Mouse (Mus musculus): Measurements from ENCODE around the gene 9830107B12Rik.
"Not testable (repeated sequence)": the region's sequence is repeated elsewhere in the genome, so short reads cannot be mapped to it uniquely, and the experiment has no call there.

Gene 9830107B12Rik

GRCm38 (mm10) chr17:48146120-48146519 lies at the start of gene 9830107B12Rik:
Gene 9830107B12Rik, minus strand, starts transcription at chr17:48146268.
- Histone ChIP-seq H3K4me3 (replicated peaks; ENCODE audit: low read length) (no peak within 1 kb of the TSS), H3K27me3 (ENCODE audit: insufficient read depth, low read length) (0 out of 2 replicates have a peak, but pooled peaks cover 5% of the 10 kb centered on the region), H3K4me1 (replicated peaks; ENCODE audit: low read depth, low read length) (no peaks in the 10 kb centered on the region), H3K36me3 (ENCODE audit: insufficient read depth, low read length) (no peaks in the 10 kb centered on the region), H3K9me3 (ENCODE audit: low read length) (0 out of 2 replicates have a peak, but pooled peaks cover 5% of the 10 kb centered on the region)
- no peak for TF ChIP-seq POU5F1 (IDR thresholded peaks at IDR 0.05; ENCODE audit: borderline replicate concordance, low read length)
- TF ChIP-seq CTCF (conservative IDR thresholded peaks at IDR 0.05; ENCODE audit: low read length), result no peak
- TF ChIP-seq NANOG (IDR thresholded peaks at IDR 0.05; ENCODE audit: borderline replicate concordance, low read length), result no peak

- peaks cover 16% of the 10 kb centered on the region for H3K9me3 ChIP-seq (ENCODE audit: low read length)
- no peak overlapping the region for H3K4me3 ChIP-seq (replicated peaks; ENCODE audit: low read length)
- TF ChIP-seq POU5F1 (IDR thresholded peaks at IDR 0.05; ENCODE audit: borderline replicate concordance, low read length), result no peak
- no peak for TF ChIP-seq NANOG (IDR thresholded peaks at IDR 0.05; ENCODE audit: borderline replicate concordance, low read length)
- no peak for TF ChIP-seq CTCF (conservative IDR thresholded peaks at IDR 0.05; ENCODE audit: low read length)
- H3K4me1 ChIP-seq (replicated peaks; ENCODE audit: low read depth, low read length), result no peaks in the 10 kb centered on the region
- no peaks in the 10 kb centered on the region for H3K27me3 ChIP-seq (ENCODE audit: insufficient read depth, low read length)
- H3K36me3 ChIP-seq (ENCODE audit: insufficient read depth, low read length), result no peaks in the 10 kb centered on the region
Measured at GRCm38 (mm10) chr17:48192366-48192765, 46.3 kb upstream of the 9830107B12Rik start.

GRCm38 (mm10) chr17:48185252-48185651 lies 39.2 kb upstream of the 9830107B12Rik start:
- no peak for TF ChIP-seq NANOG (IDR thresholded peaks at IDR 0.05; ENCODE audit: borderline replicate concordance, low read length)
- no peak for TF ChIP-seq POU5F1 (IDR thresholded peaks at IDR 0.05; ENCODE audit: borderline replicate concordance, low read length)
- no peak for TF ChIP-seq CTCF (conservative IDR thresholded peaks at IDR 0.05; ENCODE audit: low read length)
- H3K4me1 ChIP-seq (replicated peaks; ENCODE audit: low read depth, low read length), result no peaks in the 10 kb centered on the region
- peaks cover 31% of the 10 kb centered on the region for H3K9me3 ChIP-seq (ENCODE audit: low read length)
- H3K36me3 ChIP-seq (ENCODE audit: insufficient read depth, low read length), result no peaks in the 10 kb centered on the region
- no peak overlapping the region for H3K4me3 ChIP-seq (replicated peaks; ENCODE audit: low read length)
- no peaks in the 10 kb centered on the region for H3K27me3 ChIP-seq (ENCODE audit: insufficient read depth, low read length)

- not testable (repeated sequence) for H3K4me1 ChIP-seq (replicated peaks; ENCODE audit: low read depth, low read length); H3K36me3 ChIP-seq (ENCODE audit: insufficient read depth, low read length); H3K4me3 ChIP-seq (replicated peaks; ENCODE audit: low read length); H3K27me3 ChIP-seq (ENCODE audit: insufficient read depth, low read length); H3K9me3 ChIP-seq (ENCODE audit: low read length)
Measured at GRCm38 (mm10) chr17:48167103-48167502, 21.0 kb upstream of the 9830107B12Rik start, which contains the start of gene A530064D06Rik. Gene A530064D06Rik, minus strand, starts transcription at chr17:48167275.

GRCm38 (mm10) chr17:48157382-48158076 lies 11.5 kb upstream of the 9830107B12Rik start:
- H3K9me3 ChIP-seq (ENCODE audit: low read length), result peaks cover 19% of the 10 kb centered on the region
- no peaks in the 10 kb centered on the region for H3K27me3 ChIP-seq (ENCODE audit: insufficient read depth, low read length)
- no peaks in the 10 kb centered on the region for H3K36me3 ChIP-seq (ENCODE audit: insufficient read depth, low read length)
- no peak for TF ChIP-seq CTCF (conservative IDR thresholded peaks at IDR 0.05; ENCODE audit: low read length)
- no peak for TF ChIP-seq NANOG (IDR thresholded peaks at IDR 0.05; ENCODE audit: borderline replicate concordance, low read length)
- no peak for TF ChIP-seq POU5F1 (IDR thresholded peaks at IDR 0.05; ENCODE audit: borderline replicate concordance, low read length)
- H3K4me1 ChIP-seq (replicated peaks; ENCODE audit: low read depth, low read length), result no peaks in the 10 kb centered on the region
- H3K4me3 ChIP-seq (replicated peaks; ENCODE audit: low read length), result no peak overlapping the region

- H3K4me1 ChIP-seq (replicated peaks; ENCODE audit: low read depth, low read length), result no peaks in the 10 kb centered on the region
- TF ChIP-seq POU5F1 (IDR thresholded peaks at IDR 0.05; ENCODE audit: borderline replicate concordance, low read length), result no peak
- no peak for TF ChIP-seq NANOG (IDR thresholded peaks at IDR 0.05; ENCODE audit: borderline replicate concordance, low read length)
- no peak for TF ChIP-seq CTCF (conservative IDR thresholded peaks at IDR 0.05; ENCODE audit: low read length)
- no peaks in the 10 kb centered on the region for H3K36me3 ChIP-seq (ENCODE audit: insufficient read depth, low read length)
- no peak overlapping the region for H3K4me3 ChIP-seq (replicated peaks; ENCODE audit: low read length)
- H3K27me3 ChIP-seq (ENCODE audit: insufficient read depth, low read length), result no peaks in the 10 kb centered on the region
- no peaks in the 10 kb centered on the region for H3K9me3 ChIP-seq (ENCODE audit: low read length)
Measured at GRCm38 (mm10) chr17:48132810-48133209, 13.3 kb downstream of the 9830107B12Rik start.

- Histone ChIP-seq H3K4me1 (replicated peaks; ENCODE audit: low read depth, low read length) (peaks cover 7% of the 10 kb centered on the region), H3K4me3 (replicated peaks; ENCODE audit: low read length) (no peak overlapping the region), H3K36me3 (ENCODE audit: insufficient read depth, low read length) (no peaks in the 10 kb centered on the region), H3K27me3 (ENCODE audit: insufficient read depth, low read length) (no peaks in the 10 kb centered on the region), H3K9me3 (ENCODE audit: low read length) (no peaks in the 10 kb centered on the region)
- TF ChIP-seq NANOG (IDR thresholded peaks at IDR 0.05; ENCODE audit: borderline replicate concordance, low read length) (no peak), CTCF (conservative IDR thresholded peaks at IDR 0.05; ENCODE audit: low read length) (no peak), POU5F1 (IDR thresholded peaks at IDR 0.05; ENCODE audit: borderline replicate concordance, low read length) (no peak)
Measured at GRCm38 (mm10) chr17:48120456-48120855, 25.6 kb downstream of the 9830107B12Rik start.

- no peaks in the 10 kb centered on the region for H3K9me3 ChIP-seq (ENCODE audit: low read length)
- TF ChIP-seq CTCF (conservative IDR thresholded peaks at IDR 0.05; ENCODE audit: low read length) (peak; percentile 100), NANOG (IDR thresholded peaks at IDR 0.05; ENCODE audit: borderline replicate concordance, low read length) (no peak), POU5F1 (IDR thresholded peaks at IDR 0.05; ENCODE audit: borderline replicate concordance, low read length) (no peak)
- no peak overlapping the region for H3K4me3 ChIP-seq (replicated peaks; ENCODE audit: low read length)
- H3K27me3 ChIP-seq (ENCODE audit: insufficient read depth, low read length), result no peaks in the 10 kb centered on the region
- no peaks in the 10 kb centered on the region for H3K36me3 ChIP-seq (ENCODE audit: insufficient read depth, low read length)
- peaks cover 7% of the 10 kb centered on the region for H3K4me1 ChIP-seq (replicated peaks; ENCODE audit: low read depth, low read length)
Measured at GRCm38 (mm10) chr17:48119656-48120055, 26.4 kb downstream of the 9830107B12Rik start.

- H3K27me3 ChIP-seq (ENCODE audit: insufficient read depth, low read length), result no peaks in the 10 kb centered on the region; the same call in 1 of the 2 replicates
- no peak for TF ChIP-seq CTCF (conservative IDR thresholded peaks at IDR 0.05; ENCODE audit: low read length)
- no peak for TF ChIP-seq POU5F1 (IDR thresholded peaks at IDR 0.05; ENCODE audit: borderline replicate concordance, low read length)
- TF ChIP-seq NANOG (IDR thresholded peaks at IDR 0.05; ENCODE audit: borderline replicate concordance, low read length), result no peak
- no peak overlapping the region for H3K4me3 ChIP-seq (replicated peaks; ENCODE audit: low read length)
- peaks cover 7% of the 10 kb centered on the region for H3K4me1 ChIP-seq (replicated peaks; ENCODE audit: low read depth, low read length)
- H3K36me3 ChIP-seq (ENCODE audit: insufficient read depth, low read length), result no peaks in the 10 kb centered on the region
- peaks cover 5% of the 10 kb centered on the region for H3K9me3 ChIP-seq (ENCODE audit: low read length)
Measured at GRCm38 (mm10) chr17:48118570-48118969, 27.5 kb downstream of the 9830107B12Rik start.
